Mouse (Mus musculus): ENCODE results near the gene Pitx1. TPM values are rescaled to one million over a fixed set of nuclear protein-coding genes. Genes with fewer than 3 reads are reported as not detected.

Pitx1 gene
- polyA plus RNA-seq, 1 experiment from 2014 or later: 0.08 TPM

DNA sequence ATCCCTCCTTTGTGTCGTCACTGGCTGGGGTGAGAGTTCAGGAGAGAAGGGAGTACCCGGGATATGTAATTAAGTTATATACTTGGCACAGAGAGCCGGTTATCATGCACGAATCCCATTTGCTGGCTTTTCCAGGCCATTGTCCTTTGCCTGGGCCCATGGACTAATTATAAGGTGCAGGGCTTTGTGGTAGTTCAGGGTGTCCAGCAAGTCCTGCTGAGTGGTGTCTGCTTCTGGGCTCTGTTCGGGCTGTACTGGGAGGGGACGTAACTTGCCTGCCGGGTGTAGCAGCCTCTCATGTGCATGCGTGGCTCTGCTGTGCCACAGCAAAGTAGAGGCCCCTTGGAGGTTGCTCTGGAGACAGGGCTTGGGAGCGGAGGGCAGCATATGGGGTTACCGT, 24.5 kb upstream of the Pitx1 start:
- H3K36me3 ChIP-seq (ENCODE audit: insufficient read depth, low read length): no peaks in the 10 kb centered on the region
- no peak for ATAC-seq (replicated peaks; ENCODE audit: low FRiP score, low read depth)
- 70% methylated on average over 10 of the region's 10 CpGs for WGBS

DNA sequence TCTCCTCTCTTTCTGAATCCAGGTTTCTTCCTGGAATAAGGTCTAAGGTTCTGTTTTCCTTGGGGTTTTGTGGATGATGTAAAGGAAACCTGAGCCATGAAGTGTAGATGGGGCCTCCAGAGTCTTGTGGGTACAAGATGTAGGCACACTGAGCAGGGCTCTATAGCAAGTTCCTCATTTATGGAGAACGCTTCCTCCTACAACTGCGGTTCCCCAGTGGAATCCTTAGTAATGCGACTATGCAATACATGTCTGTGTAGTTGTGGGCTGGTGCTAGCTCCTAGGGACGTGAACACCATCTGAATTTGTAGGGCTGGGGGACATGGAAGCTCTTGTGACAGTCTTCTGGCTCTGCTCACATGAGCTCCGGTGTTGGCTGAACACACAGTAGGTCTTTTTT, 22.5 kb upstream of the Pitx1 start:
- Histone ChIP-seq H3K9ac (ENCODE audit: low read depth, low read length) (no peak overlapping the region), H3K9me3 (replicated peaks; ENCODE audit: low read length) (no peaks in the 10 kb centered on the region), H3K4me1 (replicated peaks; ENCODE audit: insufficient read depth, low read length) (no peaks in the 10 kb centered on the region), H3K4me2 (ENCODE audit: low read length) (no peak overlapping the region), H3K36me3 (ENCODE audit: insufficient read depth, low read length) (no peaks in the 10 kb centered on the region), H3K27ac (no peak overlapping the region), H3K27me3 (ENCODE audit: insufficient read depth, low read length) (no peaks in the 10 kb centered on the region), H3K4me3 (replicated peaks; ENCODE audit: low read depth, low read length) (no peak overlapping the region)
- 89% methylated on average over 5 of the region's 5 CpGs for WGBS
- DNase-seq (ENCODE audit: low spot score) (no peak), ATAC-seq (replicated peaks; ENCODE audit: low FRiP score, low read depth) (no peak)
- no peak for TF ChIP-seq CTCF (IDR thresholded peaks at IDR 0.05; ENCODE audit: low read depth)

More for the DNA sequence above, 24.5 kb upstream of the Pitx1 start:
- Histone ChIP-seq H3K27ac (no peak overlapping the region), H3K9me3 (replicated peaks; ENCODE audit: low read length) (no peaks in the 10 kb centered on the region), H3K4me1 (replicated peaks; ENCODE audit: insufficient read depth, low read length) (no peaks in the 10 kb centered on the region), H3K4me2 (ENCODE audit: low read length) (no peak overlapping the region), H3K4me3 (replicated peaks; ENCODE audit: low read depth, low read length) (no peak overlapping the region), H3K9ac (ENCODE audit: low read depth, low read length) (no peak overlapping the region), H3K27me3 (ENCODE audit: insufficient read depth, low read length) (no peaks in the 10 kb centered on the region)
- no peak for DNase-seq (ENCODE audit: low spot score)
- no peak for TF ChIP-seq CTCF (IDR thresholded peaks at IDR 0.05; ENCODE audit: low read depth)

DNA sequence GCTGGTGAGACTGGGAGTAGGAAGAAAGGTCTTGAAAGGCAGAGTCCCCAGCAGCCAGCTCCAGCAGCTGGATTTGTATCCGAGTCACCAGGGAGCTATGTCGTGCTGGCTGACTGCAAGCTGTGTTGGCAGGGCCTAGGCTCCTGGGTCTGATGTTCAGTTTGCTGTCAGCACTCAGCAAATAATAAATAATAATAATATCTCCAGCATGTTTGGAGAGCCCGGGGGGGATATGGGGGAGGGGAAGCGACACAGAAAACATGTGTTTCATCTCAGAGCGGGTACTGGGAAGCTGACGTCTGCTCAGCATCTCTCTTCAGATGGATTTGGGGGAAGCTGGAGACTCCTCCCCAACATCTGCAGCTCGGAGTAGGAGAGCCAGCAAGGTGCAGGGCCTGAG, 19.8 kb upstream of the Pitx1 start:
- H3K9me3 ChIP-seq (replicated peaks; ENCODE audit: low read length): no peaks in the 10 kb centered on the region
- WGBS: 45% methylated on average over 7 of the region's 7 CpGs
- no peak for TF ChIP-seq CTCF (IDR thresholded peaks at IDR 0.05; ENCODE audit: low read depth)
- no peaks in the 10 kb centered on the region for H3K36me3 ChIP-seq (ENCODE audit: insufficient read depth, low read length)
- peak; percentile 34 for DNase-seq (ENCODE audit: low spot score)
- no peak overlapping the region for H3K9ac ChIP-seq (ENCODE audit: low read depth, low read length)
- no peak for ATAC-seq (replicated peaks; ENCODE audit: low FRiP score, low read depth)
- H3K4me1 ChIP-seq (replicated peaks; ENCODE audit: insufficient read depth, low read length): no peaks in the 10 kb centered on the region
- H3K4me2 ChIP-seq (ENCODE audit: low read length): no peak overlapping the region
- H3K4me3 ChIP-seq (replicated peaks; ENCODE audit: low read depth, low read length): no peak overlapping the region
- H3K27ac ChIP-seq: no peak overlapping the region
- H3K27me3 ChIP-seq (ENCODE audit: insufficient read depth, low read length): no peaks in the 10 kb centered on the region

DNA sequence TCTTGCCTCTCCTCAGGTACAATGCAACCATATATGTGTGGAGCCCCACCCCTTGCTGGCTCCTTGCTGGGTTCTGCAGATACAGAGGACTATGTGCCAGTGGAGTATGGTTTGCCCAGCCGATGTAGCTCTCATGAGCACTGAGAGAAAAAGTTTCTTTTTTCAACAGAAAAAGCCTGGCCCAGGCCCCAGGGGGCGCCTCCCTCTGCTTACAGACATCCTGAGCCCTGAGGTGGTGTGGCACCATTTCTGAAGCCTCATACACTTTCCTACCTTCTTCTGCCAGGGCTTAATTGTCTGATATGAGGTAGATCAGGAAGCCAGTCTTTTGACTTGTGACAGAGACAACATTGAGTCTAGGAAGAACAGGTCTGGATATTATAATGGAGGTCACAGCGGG, 16.2 kb upstream of the Pitx1 start:
- peak; percentile 13; the same call in 1 of the 2 replicates for TF ChIP-seq CTCF (IDR thresholded peaks at IDR 0.05; ENCODE audit: low read depth)
- no peaks in the 10 kb centered on the region for H3K9me3 ChIP-seq (replicated peaks; ENCODE audit: low read length)

DNA sequence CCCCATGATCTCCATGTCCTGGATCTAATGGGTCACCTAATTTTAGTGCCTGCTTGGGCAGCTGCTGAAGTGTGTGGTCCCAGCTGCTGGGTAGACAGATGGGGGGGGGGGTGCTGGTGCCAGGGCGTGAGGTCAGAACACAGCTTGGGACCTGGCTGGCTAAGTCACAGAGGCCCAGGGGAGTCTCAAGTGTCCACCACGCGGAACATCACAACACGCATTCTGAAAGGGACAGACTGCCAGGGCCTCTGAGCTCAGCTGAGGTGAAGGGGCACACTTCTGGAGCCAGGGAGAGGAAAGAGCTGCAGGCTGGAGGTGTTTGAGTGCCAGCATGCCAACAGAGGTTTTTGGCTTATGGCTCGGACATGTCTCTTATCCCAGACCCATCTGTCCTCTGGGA, 14.7 kb upstream of the Pitx1 start:
- H3K9ac ChIP-seq (ENCODE audit: low read depth, low read length): no peak overlapping the region
- H3K27me3 ChIP-seq (ENCODE audit: insufficient read depth, low read length): peaks cover 9% of the 10 kb centered on the region; the same call in 1 of the 2 replicates
- no peaks in the 10 kb centered on the region for H3K36me3 ChIP-seq (ENCODE audit: insufficient read depth, low read length)
- DNase-seq (ENCODE audit: low spot score): no peak
- H3K4me3 ChIP-seq (replicated peaks; ENCODE audit: low read depth, low read length): no peak overlapping the region
- H3K9me3 ChIP-seq (replicated peaks; ENCODE audit: low read length): no peaks in the 10 kb centered on the region
- H3K27ac ChIP-seq: no peak overlapping the region
- WGBS: 67% methylated on average over 5 of the region's 5 CpGs
- no peak overlapping the region for H3K4me2 ChIP-seq (ENCODE audit: low read length)
- H3K4me1 ChIP-seq (replicated peaks; ENCODE audit: insufficient read depth, low read length): no peaks in the 10 kb centered on the region; the same call in 1 of the 2 replicates
- ATAC-seq (replicated peaks; ENCODE audit: low FRiP score, low read depth): no peak
- TF ChIP-seq CTCF (IDR thresholded peaks at IDR 0.05; ENCODE audit: low read depth): no peak

More for the DNA sequence above, 16.2 kb upstream of the Pitx1 start:
- ATAC-seq (replicated peaks; ENCODE audit: low FRiP score, low read depth): no peak
- no peak overlapping the region for H3K4me2 ChIP-seq (ENCODE audit: low read length)
- H3K36me3 ChIP-seq (ENCODE audit: insufficient read depth, low read length): no peaks in the 10 kb centered on the region
- DNase-seq (ENCODE audit: low spot score): no peak
- H3K9ac ChIP-seq (ENCODE audit: low read depth, low read length): no peak overlapping the region
- H3K27me3 ChIP-seq (ENCODE audit: insufficient read depth, low read length): no peaks in the 10 kb centered on the region
- 80% methylated on average over 3 of the region's 3 CpGs for WGBS
- H3K4me1 ChIP-seq (replicated peaks; ENCODE audit: insufficient read depth, low read length): no peaks in the 10 kb centered on the region; the same call in 1 of the 2 replicates
- H3K27ac ChIP-seq: no peak overlapping the region
- no peak overlapping the region for H3K4me3 ChIP-seq (replicated peaks; ENCODE audit: low read depth, low read length)

DNA sequence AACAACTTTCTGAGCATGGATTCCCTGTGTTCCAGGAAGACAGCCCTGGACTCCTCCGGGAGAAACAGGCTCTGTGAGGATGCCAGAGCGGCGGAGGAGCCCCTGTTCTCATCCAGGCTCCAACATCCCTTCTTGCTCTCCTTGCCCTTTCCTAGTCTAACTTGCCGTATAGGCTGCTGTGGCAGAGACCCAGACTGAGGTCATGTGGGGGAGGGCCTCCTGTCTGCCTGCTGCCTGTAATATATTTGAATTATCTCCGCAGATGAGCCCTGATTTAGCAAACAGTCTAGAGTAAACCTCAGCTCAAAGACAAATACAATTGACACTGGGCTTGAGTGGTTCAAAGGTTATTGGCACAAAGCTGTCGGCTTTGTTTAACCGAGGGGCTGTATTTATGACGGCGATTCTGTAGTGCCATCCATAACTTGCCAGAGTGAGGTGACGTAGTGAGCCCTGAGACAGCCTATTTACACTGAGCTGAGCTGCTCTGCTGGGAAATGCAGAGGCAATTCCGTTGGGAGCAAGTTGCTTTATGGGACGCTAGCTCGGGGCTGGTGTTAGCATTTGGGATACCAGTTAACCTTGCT, 12.7 kb upstream of the Pitx1 start:
- no peak overlapping the region for H3K9ac ChIP-seq (ENCODE audit: low read depth, low read length)
- no peaks in the 10 kb centered on the region for H3K9me3 ChIP-seq (replicated peaks; ENCODE audit: low read length)
- 22% methylated on average over 13 of the region's 13 CpGs for WGBS
- H3K27me3 ChIP-seq (ENCODE audit: insufficient read depth, low read length): peaks cover 16% of the 10 kb centered on the region; the same call in 1 of the 2 replicates
- no peak overlapping the region for H3K4me2 ChIP-seq (ENCODE audit: low read length)
- H3K4me1 ChIP-seq (replicated peaks; ENCODE audit: insufficient read depth, low read length): no peaks in the 10 kb centered on the region; the same call in 1 of the 2 replicates
- DNase-seq (ENCODE audit: low spot score) (no peak), ATAC-seq (replicated peaks; ENCODE audit: low FRiP score, low read depth) (no peak)
- no peak for TF ChIP-seq CTCF (IDR thresholded peaks at IDR 0.05; ENCODE audit: low read depth)
- H3K36me3 ChIP-seq (ENCODE audit: insufficient read depth, low read length): no peaks in the 10 kb centered on the region
- H3K4me3 ChIP-seq (replicated peaks; ENCODE audit: low read depth, low read length): no peak overlapping the region
- H3K27ac ChIP-seq: no peak overlapping the region

All from kidney, postnatal 0 days (tissue).